Mouse (Mus musculus): ENCODE measurements around the gene G6pd2.

The G6pd2 gene

DNA sequence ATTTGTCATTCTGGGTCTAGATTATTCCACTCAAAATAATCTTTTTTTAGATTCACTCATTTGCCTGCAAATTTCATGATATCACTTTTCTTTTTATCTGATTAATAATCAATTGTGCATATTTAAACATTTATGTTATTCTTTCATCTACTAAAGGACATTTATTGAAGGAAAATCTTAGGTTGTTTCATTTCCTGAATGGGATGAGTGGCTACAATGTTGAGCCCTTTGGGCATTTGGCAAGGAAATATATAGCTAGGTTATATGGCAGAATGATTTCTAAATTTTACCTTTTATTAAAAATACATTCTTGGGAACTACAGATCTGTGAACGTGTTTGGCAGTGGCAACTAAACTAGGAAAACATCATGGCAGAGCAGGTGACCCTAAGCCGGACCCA is at the start of gene G6pd2:
Gene G6pd2 (plus strand): TSS at position 301 of the 400 bp plus-strand sequence.
- DNase-seq (ENCODE audit: low read depth), result no peak

DNA sequence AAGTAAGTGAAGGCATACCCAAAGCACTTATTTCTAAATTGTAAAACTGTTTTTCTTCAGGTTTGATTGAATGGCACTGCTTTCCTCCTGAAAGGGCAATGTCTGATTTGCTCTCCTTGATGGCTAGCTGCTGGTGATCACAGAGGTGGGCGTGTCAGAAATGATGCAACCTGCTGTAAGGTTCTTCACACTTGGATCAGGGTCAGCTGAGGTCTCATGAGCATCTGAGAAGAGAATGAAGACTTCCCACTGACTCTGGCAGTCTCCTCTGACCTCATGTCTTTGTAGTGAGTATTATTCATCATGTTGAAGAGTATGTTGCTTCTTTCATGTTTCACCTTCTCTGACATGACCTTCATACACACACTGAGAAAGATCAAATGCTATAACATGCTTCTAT is 44.4 kb upstream of the G6pd2 start:
- no peak for DNase-seq (ENCODE audit: low read depth)

DNA sequence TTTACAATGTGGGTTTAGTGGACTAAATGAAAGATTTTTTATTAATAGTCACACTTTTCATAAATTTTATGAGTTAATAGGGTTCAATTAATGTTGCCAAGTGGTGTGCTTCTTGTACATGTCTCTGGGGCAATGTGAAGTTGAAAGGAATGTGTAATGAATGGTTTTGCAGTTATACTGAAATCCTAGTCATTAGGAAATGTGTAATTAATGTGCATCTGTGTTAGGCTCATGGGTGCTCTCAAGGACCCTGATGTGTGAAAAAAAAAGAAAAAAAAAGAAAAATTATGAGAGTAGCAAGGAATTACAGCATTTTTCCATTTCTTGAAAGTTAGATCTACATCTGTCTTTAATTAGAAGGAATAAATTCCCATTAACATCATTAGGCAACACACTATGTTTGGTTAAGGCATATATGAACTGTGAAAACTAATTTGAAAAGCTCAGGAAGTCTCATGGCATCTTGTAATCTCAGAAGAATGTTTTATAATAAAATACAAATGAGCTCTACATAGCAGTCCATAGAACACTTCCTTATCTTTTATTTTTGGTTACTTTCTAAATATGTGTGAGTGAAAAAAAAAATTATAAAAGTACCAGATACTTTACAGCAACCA is 24.4 kb downstream of the G6pd2 start:
- no peak for DNase-seq (ENCODE audit: low read depth)

GRCm38 (mm10) chr5:61843891-61844290 is 35.3 kb downstream of the G6pd2 start:
- no peak for DNase-seq (ENCODE audit: low read depth)
